Mouse (Mus musculus): Measurements from ENCODE around the gene Mrgprd.

DNA sequence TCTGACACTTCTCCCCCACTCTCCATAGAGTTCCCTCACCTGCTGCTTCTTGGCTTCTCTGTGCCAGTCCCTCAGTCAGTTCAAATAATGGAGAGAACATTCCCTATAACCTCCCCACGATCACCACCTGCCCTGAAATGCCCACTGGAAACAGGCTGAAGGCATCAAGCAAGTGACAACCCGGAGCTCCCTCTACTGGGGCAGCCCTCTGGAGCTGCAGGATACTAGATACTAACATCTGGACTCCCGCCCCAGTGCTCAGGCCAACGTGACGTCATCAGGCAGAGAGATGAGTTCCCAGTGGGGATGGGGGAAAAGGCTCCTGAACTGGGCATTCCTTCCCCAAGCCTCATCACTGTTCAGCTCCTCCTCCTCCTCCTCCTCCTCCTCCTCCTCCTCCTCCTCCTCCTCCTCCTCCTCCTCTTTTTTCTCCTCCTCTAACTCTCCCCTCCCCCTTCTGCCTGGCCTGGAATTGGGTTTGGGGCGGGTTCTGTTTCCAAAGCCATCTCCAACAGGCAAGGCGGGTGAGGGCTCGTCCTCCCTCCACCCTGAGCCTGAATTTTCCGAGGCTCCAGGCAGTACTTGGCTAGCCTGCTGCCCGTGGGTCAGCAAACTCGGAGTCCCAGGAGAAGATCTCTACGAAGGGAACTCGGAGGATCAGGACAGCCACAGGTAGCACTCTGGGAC is 14.2 kb upstream of the Mrgprd start, which contains the start of gene Mrgprf:
- TF ChIP-seq TAL1 (IDR thresholded peaks at IDR 0.05; ENCODE audit: low read length) (no peak), GATA1 (IDR thresholded peaks at IDR 0.05; ENCODE audit: low read length) (no peak)

All from erythroblast, embryonic 14.5 days (primary cell).